Mouse (Mus musculus) liver, embryonic 16.5 days (tissue): ENCODE results near the gene Fam178b. TPM values are rescaled to one million over a fixed set of nuclear protein-coding genes. Genes with fewer than 3 reads are reported as not detected.

Source experiments
- ATAC-seq: fragments of 200-750 bp; cut with Nextera tagmentation; 2 replicates; pipeline ENCODE4 v1.8.0; 2017; ENCODE audit warnings: low read depth, mild to moderate bottlenecking, moderate number of reproducible peaks, moderate library complexity
- H3K27ac ChIP-seq: fragments of 300-500 bp; sonication (generic); 2 replicates; pipeline ENCODE4 v1.5.1; 2014; ENCODE audit warnings: mild to moderate bottlenecking, low read length
- H3K27me3 ChIP-seq: fragments of 300-500 bp; sonication (generic); 2 replicates; pipeline ENCODE4 v1.6.1; 2014; ENCODE audit warnings: low read depth, low read length, mixed read lengths; ENCODE audit not compliant: control insufficient read depth, insufficient read depth
- H3K36me3 ChIP-seq: fragments of 300-500 bp; sonication (generic); 2 replicates; pipeline ENCODE4 v1.6.1; 2014; ENCODE audit warnings: mild to moderate bottlenecking; ENCODE audit not compliant: control insufficient read depth, insufficient read depth
- H3K4me1 ChIP-seq: fragments of 300-500 bp; sonication (generic); 2 replicates; pipeline ENCODE4 v1.6.1; 2014; ENCODE audit warnings: low read depth, low read length, mixed read lengths; ENCODE audit not compliant: control insufficient read depth
- H3K4me2 ChIP-seq: fragments of 300-500 bp; sonication (generic); 2 replicates; pipeline ENCODE4 v1.6.1; 2014; ENCODE audit warnings: low read depth, low read length, mixed read lengths
- H3K4me3 ChIP-seq: fragments of 300-500 bp; sonication (generic); 2 replicates; pipeline ENCODE4 v1.5.1; 2014; ENCODE audit warnings: low read depth, mild to moderate bottlenecking, low read length
- H3K9ac ChIP-seq: fragments of 300-500 bp; sonication (generic); 2 replicates; pipeline ENCODE4 v1.6.1; 2014; ENCODE audit warnings: low read depth, low read length
- H3K9me3 ChIP-seq: fragments of 300-500 bp; sonication (generic); replicated peaks from 2 replicates; pipeline ENCODE4 v1.6.1; 2016; ENCODE audit warnings: low read length; ENCODE audit not compliant: control insufficient read depth
- WGBS: fragments of 180-500 bp; shearing (Covaris S2); extraction: QIAGEN DNeasy Blood & Tissue Kit; methylation state at CpG from one replicate; pipeline ENCODE4 v1.1.7; 2014; ENCODE audit not compliant: insufficient replicate concordance; 5-methylcytosine and 5-hydroxymethylcytosine counted together
- polyA plus RNA-seq: library from polyadenylated mRNA; unstranded; fragments of >200 nt; fragmentation: Nextera tagmentation; extraction: Ambion mirVana; gene quantifications from 2 replicates; pipeline ENCODE4 v1.2.1, GENCODE M21; 2015

Fam178b gene
- polyA plus RNA-seq, 1 experiment from 2014 or later, result 0.14 TPM

DNA sequence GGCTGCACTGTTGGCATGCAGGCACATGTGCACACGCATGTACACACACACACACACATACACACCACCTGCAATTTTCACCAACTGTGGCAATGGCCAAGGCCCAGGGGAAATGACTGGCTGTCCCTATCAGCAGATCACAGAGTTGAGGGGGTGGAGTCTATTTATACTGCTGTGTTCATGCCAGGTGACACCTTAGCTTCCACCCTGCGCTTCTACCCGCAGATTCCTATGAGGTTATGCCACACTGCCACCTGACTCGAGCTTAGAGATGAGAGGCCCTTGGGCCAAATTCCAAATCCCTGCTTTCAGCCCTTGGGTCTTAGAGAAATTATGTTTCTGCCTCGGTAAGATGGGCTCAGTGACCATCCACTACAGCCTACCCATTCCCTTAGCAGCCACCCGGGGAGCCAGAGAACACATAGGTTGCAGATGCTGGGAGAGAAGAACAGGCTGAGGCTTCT is 148.4 kb downstream of the Fam178b start:
- H3K4me2 ChIP-seq, result no peak overlapping the region
- no peaks in the 10 kb centered on the region; the same call in 1 of the 2 replicates for H3K4me1 ChIP-seq
- no peaks in the 10 kb centered on the region for H3K27me3 ChIP-seq
- no peak overlapping the region for H3K4me3 ChIP-seq
- H3K9ac ChIP-seq, result no peak overlapping the region
- no peaks in the 10 kb centered on the region for H3K9me3 ChIP-seq
- WGBS, result 53% methylated on average over 6 of the region's 6 CpGs
- no peaks in the 10 kb centered on the region for H3K36me3 ChIP-seq
- no peak overlapping the region for H3K27ac ChIP-seq
- no peak for ATAC-seq

DNA sequence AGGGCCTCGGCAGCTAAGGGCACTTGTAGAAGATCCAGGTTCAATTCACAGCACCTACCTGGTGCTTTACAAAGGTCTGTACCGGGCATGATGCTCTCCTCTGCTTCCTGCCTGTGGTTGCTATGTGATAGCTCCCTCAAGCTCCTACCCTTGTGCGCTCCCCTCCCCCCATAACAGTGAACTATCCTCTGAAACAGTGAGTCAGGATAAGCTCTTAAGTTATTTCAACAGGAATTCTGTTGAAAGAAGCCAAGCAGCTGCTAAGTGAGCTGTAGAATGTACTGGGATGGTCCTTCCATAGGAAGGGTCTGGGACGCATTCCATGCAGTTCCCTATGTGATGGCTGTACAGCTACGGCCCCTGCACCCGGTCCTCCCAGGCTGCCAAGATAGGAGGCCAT is 149.4 kb downstream of the Fam178b start:
- no peak for ATAC-seq
- WGBS, result 77% methylated on average over 6 of the region's 6 CpGs

DNA sequence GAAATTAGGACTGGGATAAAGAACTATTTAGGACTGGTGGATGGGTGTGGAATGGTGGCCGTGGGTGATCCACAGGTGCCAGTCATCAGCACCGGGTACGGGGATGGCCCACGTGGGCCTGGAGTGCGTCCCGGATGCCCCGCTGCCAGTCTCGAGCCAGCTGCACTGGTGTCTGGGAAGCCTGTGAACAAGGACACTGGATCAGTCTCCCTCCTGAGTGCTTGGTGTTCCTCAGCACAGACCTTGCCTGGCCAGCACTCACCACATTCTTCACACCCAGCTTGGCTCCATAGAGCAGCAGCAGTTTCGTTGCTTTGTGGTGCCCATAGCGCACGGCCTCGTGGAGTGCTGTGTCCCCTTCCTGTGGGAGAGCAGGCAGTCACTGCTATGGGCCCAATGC is 151.5 kb downstream of the Fam178b start:
- Histone ChIP-seq H3K9ac (no peak overlapping the region), H3K27me3 (no peaks in the 10 kb centered on the region), H3K36me3 (no peaks in the 10 kb centered on the region), H3K4me1 (peaks cover 2% of the 10 kb centered on the region), H3K27ac (no peak overlapping the region), H3K4me3 (no peak overlapping the region), H3K4me2 (no peak overlapping the region), H3K9me3 (no peaks in the 10 kb centered on the region)
- WGBS, result 91% methylated on average over 12 of the region's 12 CpGs
- no peak for ATAC-seq

More for the DNA sequence above, 149.4 kb downstream of the Fam178b start:
- H3K27me3 ChIP-seq, result no peaks in the 10 kb centered on the region
- H3K4me2 ChIP-seq, result no peak overlapping the region
- H3K27ac ChIP-seq, result no peak overlapping the region
- no peak overlapping the region for H3K9ac ChIP-seq
- H3K36me3 ChIP-seq, result no peaks in the 10 kb centered on the region
- no peak overlapping the region for H3K4me3 ChIP-seq
- no peaks in the 10 kb centered on the region; the same call in none of the 2 replicates for H3K4me1 ChIP-seq
- no peaks in the 10 kb centered on the region for H3K9me3 ChIP-seq

DNA sequence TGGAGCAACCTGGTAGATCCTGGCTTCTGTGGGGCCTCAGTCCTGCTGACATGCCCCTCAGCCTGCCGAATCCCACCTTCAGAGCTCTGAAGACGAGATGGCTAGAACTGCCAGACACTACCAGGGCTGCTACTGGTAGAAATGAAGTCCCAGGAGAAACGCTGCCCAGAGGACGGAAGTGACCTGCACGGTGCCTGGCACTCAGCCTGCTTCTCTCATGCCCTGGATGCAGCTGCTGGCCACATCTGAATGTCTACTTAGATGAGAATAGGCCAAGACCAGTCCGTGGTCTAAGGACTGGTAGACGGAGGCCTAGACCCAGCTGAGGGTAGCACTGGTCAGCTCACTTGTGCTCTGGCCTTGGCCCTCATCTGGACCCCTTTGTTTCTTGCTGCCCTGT is 152.0 kb downstream of the Fam178b start:
- Histone ChIP-seq H3K9me3 (no peaks in the 10 kb centered on the region), H3K27me3 (no peaks in the 10 kb centered on the region), H3K4me1 (peaks cover 2% of the 10 kb centered on the region), H3K27ac (no peak overlapping the region), H3K4me2 (no peak overlapping the region), H3K9ac (no peak overlapping the region), H3K4me3 (no peak overlapping the region), H3K36me3 (no peaks in the 10 kb centered on the region)
- 79% methylated on average over 7 of the region's 7 CpGs for WGBS
- ATAC-seq, result no peak

DNA sequence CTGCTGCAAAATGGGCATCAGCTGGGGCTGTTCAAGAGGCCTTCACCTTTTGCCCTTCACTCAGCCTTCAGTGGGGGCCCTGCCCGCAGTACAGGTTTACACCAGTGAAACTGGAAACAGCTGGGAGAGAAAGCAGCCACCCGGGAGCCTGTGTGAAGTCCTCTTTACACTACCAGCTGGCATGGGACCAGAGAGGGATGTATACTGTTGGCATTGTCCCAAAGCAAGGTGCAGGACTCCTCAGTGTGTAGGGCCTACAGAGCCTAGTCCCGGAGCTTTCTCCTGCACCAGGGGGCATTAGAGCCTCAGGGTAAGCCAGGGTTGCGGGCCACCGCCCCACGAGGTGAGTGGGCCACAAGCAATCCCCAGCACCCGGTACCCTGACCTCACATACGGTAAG is 152.5 kb downstream of the Fam178b start:
- Histone ChIP-seq H3K36me3 (peaks cover under 1% of the 10 kb centered on the region; the same call in 1 of the 2 replicates), H3K4me2 (no peak overlapping the region), H3K4me1 (peaks cover 2% of the 10 kb centered on the region), H3K27me3 (no peaks in the 10 kb centered on the region), H3K9me3 (no peaks in the 10 kb centered on the region), H3K9ac (no peak overlapping the region), H3K4me3 (no peak overlapping the region), H3K27ac (no peak overlapping the region)
- 70% methylated on average over 8 of the region's 8 CpGs for WGBS
- no peak for ATAC-seq

DNA sequence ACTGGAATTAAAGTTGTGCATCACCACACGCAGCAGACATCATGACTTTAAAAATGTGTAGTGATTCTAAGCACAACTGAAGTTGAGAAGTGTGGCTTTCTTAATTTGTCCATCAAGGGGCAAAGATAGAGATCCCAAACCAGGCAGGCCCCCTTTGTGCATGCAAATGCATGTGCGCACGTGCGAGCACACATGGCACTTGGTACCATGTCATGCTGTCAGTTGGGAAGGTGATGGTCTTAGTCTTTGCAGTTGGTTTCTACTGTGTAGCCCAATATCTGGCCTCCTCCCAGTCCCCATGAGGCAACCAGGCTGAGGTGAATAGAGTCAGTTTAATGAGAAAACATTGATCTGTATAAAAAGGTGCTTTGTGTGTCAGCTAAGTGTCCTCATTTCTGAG is 153.1 kb downstream of the Fam178b start:
- no peak overlapping the region for H3K9ac ChIP-seq
- ATAC-seq, result no peak
- 87% methylated on average over 4 of the region's 4 CpGs for WGBS
- H3K36me3 ChIP-seq, result peaks cover 6% of the 10 kb centered on the region
- H3K4me1 ChIP-seq, result peaks cover 2% of the 10 kb centered on the region
- no peaks in the 10 kb centered on the region for H3K9me3 ChIP-seq
- H3K4me3 ChIP-seq, result no peak overlapping the region
- no peak overlapping the region for H3K27ac ChIP-seq
- H3K4me2 ChIP-seq, result no peak overlapping the region
- no peaks in the 10 kb centered on the region for H3K27me3 ChIP-seq

DNA sequence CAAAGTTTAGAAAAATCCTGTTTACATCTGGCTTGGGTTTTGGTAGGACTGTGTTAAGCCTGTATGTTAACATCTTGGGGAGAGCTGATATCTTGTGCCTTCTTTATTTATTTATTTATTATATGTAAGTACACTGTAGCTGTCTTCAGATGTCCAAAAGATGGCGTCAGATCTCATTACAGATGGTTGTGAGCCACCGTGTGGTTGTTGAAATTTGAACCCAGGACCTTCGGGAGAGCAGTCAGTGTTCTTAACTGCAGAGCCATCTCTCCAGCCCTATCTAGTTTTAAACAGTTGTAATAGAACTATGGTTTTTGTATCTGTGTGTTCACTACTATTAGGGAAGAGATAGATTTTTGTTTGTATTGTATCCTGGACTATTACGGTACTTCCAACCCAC is 153.7 kb downstream of the Fam178b start:
- peaks cover 2% of the 10 kb centered on the region for H3K4me1 ChIP-seq
- H3K27me3 ChIP-seq, result no peaks in the 10 kb centered on the region
- no peak overlapping the region for H3K4me2 ChIP-seq
- H3K9ac ChIP-seq, result no peak overlapping the region
- H3K27ac ChIP-seq, result no peak overlapping the region
- no peaks in the 10 kb centered on the region for H3K9me3 ChIP-seq
- H3K4me3 ChIP-seq, result no peak overlapping the region
- ATAC-seq, result no peak
- 76% methylated on average over 4 of the region's 4 CpGs for WGBS
- peaks cover 9% of the 10 kb centered on the region for H3K36me3 ChIP-seq

DNA sequence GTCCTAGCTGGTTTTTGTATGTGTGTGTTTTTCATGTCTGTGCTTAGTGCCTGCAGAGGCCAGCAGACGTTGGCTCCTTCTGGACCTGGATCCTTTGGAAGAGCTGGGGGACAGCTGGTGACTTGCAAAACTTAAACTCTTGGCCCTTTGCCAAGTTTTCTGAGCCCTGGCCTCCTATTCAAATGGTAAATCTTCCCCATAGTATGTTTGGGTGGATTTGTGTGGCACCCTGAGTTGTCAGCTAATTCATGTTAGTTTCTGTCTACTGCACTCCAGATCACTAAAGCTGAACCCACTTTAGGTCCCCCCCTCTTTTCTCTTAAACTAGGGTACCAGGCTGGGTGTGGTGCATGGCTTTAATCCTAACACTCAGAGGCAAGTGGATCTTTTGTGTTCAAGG is 154.6 kb downstream of the Fam178b start:
- no peak for ATAC-seq
- Histone ChIP-seq H3K36me3 (peaks cover 10% of the 10 kb centered on the region), H3K27ac (no peak overlapping the region), H3K4me2 (no peak overlapping the region), H3K9ac (no peak overlapping the region), H3K4me1 (peaks cover 2% of the 10 kb centered on the region), H3K27me3 (no peaks in the 10 kb centered on the region), H3K4me3 (no peak overlapping the region), H3K9me3 (no peaks in the 10 kb centered on the region)
- 31% methylated on average over 1 of the region's 1 CpGs for WGBS

DNA sequence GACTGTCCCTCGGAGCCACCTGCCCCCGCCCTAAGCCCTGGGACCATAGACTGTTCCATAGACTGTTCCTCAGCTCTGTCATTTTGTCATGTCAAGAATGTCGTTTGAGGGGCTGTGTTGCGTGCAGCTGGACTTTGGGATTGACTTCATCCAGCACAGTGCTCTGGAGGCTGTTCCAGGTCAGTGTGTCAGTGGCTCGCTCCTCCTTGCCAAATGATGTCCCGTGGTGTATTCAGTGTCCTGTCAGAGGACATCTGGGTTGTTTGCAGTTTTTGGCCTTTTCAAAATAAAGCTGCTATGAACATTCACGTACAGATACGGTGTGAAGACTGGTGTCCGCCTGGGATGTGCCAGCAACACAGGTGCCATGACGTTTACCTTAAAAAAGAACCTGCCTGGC is 156.1 kb downstream of the Fam178b start:
- peaks cover 2% of the 10 kb centered on the region for H3K4me1 ChIP-seq
- H3K4me2 ChIP-seq, result no peak overlapping the region
- WGBS, result 80% methylated on average over 10 of the region's 10 CpGs
- H3K4me3 ChIP-seq, result no peak overlapping the region
- peak; percentile 44 for ATAC-seq
- peaks cover 10% of the 10 kb centered on the region for H3K36me3 ChIP-seq
- no peaks in the 10 kb centered on the region for H3K9me3 ChIP-seq
- no peak overlapping the region for H3K27ac ChIP-seq
- H3K9ac ChIP-seq, result no peak overlapping the region
- no peaks in the 10 kb centered on the region for H3K27me3 ChIP-seq
